ENCODE assay signal across 15 mouse cellular contexts in the genomic region with DNA sequence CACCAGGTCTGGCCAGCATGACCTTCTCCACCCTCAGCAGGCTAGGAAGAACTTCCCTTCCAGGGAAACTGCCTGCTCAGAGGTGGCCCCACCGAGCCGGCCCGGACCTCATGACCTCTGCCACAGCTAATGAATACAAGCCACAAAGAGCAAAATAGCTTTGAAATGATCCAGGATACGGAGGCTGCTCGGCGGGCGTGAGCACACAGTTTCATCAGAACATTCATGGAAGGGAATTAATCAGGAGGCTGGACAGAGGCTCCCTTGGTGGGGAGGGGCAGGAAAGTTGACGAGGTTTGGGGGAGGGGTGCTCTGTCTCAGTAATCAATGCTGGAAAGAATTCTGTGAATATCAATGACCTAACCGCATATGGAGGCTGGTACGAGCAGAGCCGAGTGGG. TPM values are rescaled to one million over a fixed set of nuclear protein-coding genes. Genes with fewer than 3 reads are reported as not detected.
DNase-seq lines count a peak whose midpoint lies in the region; ATAC-seq and TF ChIP-seq lines count a peak whose summit lies in the region.
"Had no signal": no experiment of that assay in that cellular context is flagged by ENCODE, and none has a peak within 500 bp of the region (broad histone marks: within the 10 kb centered on the region; RNA-seq: fewer than 3 reads in every experiment).

No protein-coding gene starts in this region.

- H3K4me1 ChIP-seq in forebrain, embryonic 10.5 days, result peaks cover 67% of the 10 kb centered on the region
- H3K4me1 ChIP-seq in forebrain, embryonic 16.5 days (replicated peaks; ENCODE audit: control insufficient read depth, insufficient read depth, low read length), result peaks cover 5% of the 10 kb centered on the region; the same call in 1 of the 2 replicates
- peaks cover 20% of the 10 kb centered on the region for H3K4me1 ChIP-seq in hindbrain, embryonic 15.5 days (replicated peaks)
- peaks cover 41% of the 10 kb centered on the region for H3K4me1 ChIP-seq in midbrain, embryonic 15.5 days
- H3K4me1 ChIP-seq in liver, postnatal 0 days (ENCODE audit: insufficient read depth), result no peaks in the 10 kb centered on the region
- H3K4me1 ChIP-seq: lung, embryonic 15.5 days; megakaryocyte, embryonic 14.5 days had no signal

- H3K36me3 ChIP-seq in forebrain, embryonic 10.5 days (replicated peaks), result no peaks in the 10 kb centered on the region
- no peaks in the 10 kb centered on the region for H3K36me3 ChIP-seq in forebrain, embryonic 16.5 days (ENCODE audit: control insufficient read depth, insufficient read depth)
- H3K36me3 ChIP-seq in hindbrain, embryonic 15.5 days, result no peaks in the 10 kb centered on the region
- H3K36me3 ChIP-seq in midbrain, embryonic 15.5 days (replicated peaks), result no peaks in the 10 kb centered on the region
- no peaks in the 10 kb centered on the region for H3K36me3 ChIP-seq in liver, postnatal 0 days (replicated peaks; ENCODE audit: insufficient read depth, low read length)
- H3K36me3 ChIP-seq: heart, embryonic 13.5 days; lung, embryonic 15.5 days had no signal

- H3K27ac ChIP-seq in forebrain, embryonic 10.5 days, result peak overlapping the region; percentile 27
- H3K27ac ChIP-seq in forebrain, embryonic 16.5 days (ENCODE audit: low read length), result no peak overlapping the region
- no peak overlapping the region for H3K27ac ChIP-seq in hindbrain, embryonic 15.5 days (replicated peaks)
- 0 out of 2 replicates have a peak overlapping the region, but pooled peaks have one; percentile 43 for H3K27ac ChIP-seq in midbrain, embryonic 15.5 days
- no peak overlapping the region for H3K27ac ChIP-seq in liver, postnatal 0 days (ENCODE audit: low read depth)
- H3K27ac ChIP-seq: heart, embryonic 13.5 days; lung, embryonic 15.5 days had no signal

- TF ChIP-seq CTCF in liver, postnatal 0 days (IDR thresholded peaks at IDR 0.05; ENCODE audit: low read depth), result no peak

- peak; percentile 46 for DNase-seq in forebrain, embryonic 10.5 days (ENCODE audit: extremely low spot score, low spot score)
- peak; percentile 77 for DNase-seq in embryo, embryonic 10 days (ENCODE audit: low spot score)
- DNase-seq in liver, postnatal 0 days, result no peak
- DNase-seq in adrenal gland, postnatal 25 days, result no peak
- DNase-seq: cerebellum, adult 11-12 months; kidney, adult 11 months; right cerebral cortex, adult 18-20 months had no signal

- no peaks in the 10 kb centered on the region; the same call in 1 of the 2 replicates for H3K27me3 ChIP-seq in forebrain, embryonic 10.5 days (ENCODE audit: poor library complexity, severe bottlenecking)
- H3K27me3 ChIP-seq in forebrain, embryonic 16.5 days (replicated peaks; ENCODE audit: control insufficient read depth, insufficient read depth, low read length), result peaks cover 6% of the 10 kb centered on the region; the same call in 1 of the 2 replicates
- H3K27me3 ChIP-seq in hindbrain, embryonic 15.5 days, result no peaks in the 10 kb centered on the region
- H3K27me3 ChIP-seq in midbrain, embryonic 15.5 days (replicated peaks), result no peaks in the 10 kb centered on the region
- no peaks in the 10 kb centered on the region for H3K27me3 ChIP-seq in liver, postnatal 0 days (ENCODE audit: insufficient read depth, low read length)
- H3K27me3 ChIP-seq: lung, embryonic 15.5 days had no signal

- no peak for TF ChIP-seq EP300 in liver, postnatal 0 days (IDR thresholded peaks at IDR 0.05; ENCODE audit: low read depth)

- WGBS in forebrain, embryonic 10.5 days, result 8% methylated on average over 11 of the region's 11 CpGs
- 5% methylated on average over 11 of the region's 11 CpGs for WGBS in forebrain, embryonic 16.5 days
- 6% methylated on average over 11 of the region's 11 CpGs for WGBS in hindbrain, embryonic 15.5 days
- 3% methylated on average over 11 of the region's 11 CpGs for WGBS in midbrain, embryonic 15.5 days
- WGBS in liver, postnatal 0 days (ENCODE audit: insufficient replicate concordance), result 53% methylated on average over 11 of the region's 11 CpGs

- ATAC-seq in forebrain, embryonic 16.5 days, result no peak
- peak; percentile 44; the same call in 1 of the 2 replicates for ATAC-seq in hindbrain, embryonic 15.5 days (ENCODE audit: low FRiP score, low read depth)
- no peak for ATAC-seq in midbrain, embryonic 15.5 days (replicated peaks)
- ATAC-seq in CD4-positive, CD25-positive, alpha-beta regulatory T cell, adult 4 months, result no peak
- ATAC-seq in liver, postnatal 0 days, result no peak

- H3K9ac ChIP-seq in forebrain, embryonic 16.5 days (replicated peaks; ENCODE audit: low read depth, low read length), result no peak overlapping the region
- H3K9ac ChIP-seq in hindbrain, embryonic 15.5 days, result no peak overlapping the region
- no peak overlapping the region for H3K9ac ChIP-seq in midbrain, embryonic 15.5 days
- no peak overlapping the region for H3K9ac ChIP-seq in liver, postnatal 0 days (replicated peaks)
- H3K9ac ChIP-seq: heart, embryonic 13.5 days; lung, embryonic 15.5 days had no signal

- H3K4me2 ChIP-seq in forebrain, embryonic 16.5 days (ENCODE audit: low read length), result no peak overlapping the region
- H3K4me2 ChIP-seq in hindbrain, embryonic 15.5 days, result no peak overlapping the region
- no peak overlapping the region for H3K4me2 ChIP-seq in midbrain, embryonic 15.5 days
- H3K4me2 ChIP-seq in liver, postnatal 0 days (ENCODE audit: low read depth, low read length), result no peak overlapping the region
- H3K4me2 ChIP-seq: heart, embryonic 13.5 days; liver, embryonic 11.5 days; lung, embryonic 15.5 days had no signal

- H3K9me3 ChIP-seq in forebrain, embryonic 10.5 days, result no peaks in the 10 kb centered on the region
- no peaks in the 10 kb centered on the region for H3K9me3 ChIP-seq in forebrain, embryonic 16.5 days (ENCODE audit: control insufficient read depth, low read length)
- H3K9me3 ChIP-seq in hindbrain, embryonic 15.5 days, result no peaks in the 10 kb centered on the region
- no peaks in the 10 kb centered on the region for H3K9me3 ChIP-seq in midbrain, embryonic 15.5 days
- no peaks in the 10 kb centered on the region for H3K9me3 ChIP-seq in liver, postnatal 0 days (ENCODE audit: low read length)
- H3K9me3 ChIP-seq: heart, embryonic 13.5 days; lung, embryonic 15.5 days; megakaryocyte, embryonic 14.5 days had no signal

- H3K4me3 ChIP-seq in forebrain, embryonic 10.5 days, result peak overlapping the region; percentile 15; the same call in 1 of the 2 replicates
- H3K4me3 ChIP-seq in forebrain, embryonic 16.5 days (replicated peaks; ENCODE audit: low read length), result no peak overlapping the region
- H3K4me3 ChIP-seq in hindbrain, embryonic 15.5 days, result no peak overlapping the region
- no peak overlapping the region for H3K4me3 ChIP-seq in midbrain, embryonic 15.5 days
- H3K4me3 ChIP-seq in liver, postnatal 0 days (ENCODE audit: low read depth, low read length), result no peak overlapping the region
- H3K4me3 ChIP-seq: heart, embryonic 13.5 days; lung, embryonic 15.5 days; megakaryocyte, embryonic 14.5 days had no signal

RNA-seq across cellular contexts. Expression of a gene that starts 45.3 kb away (rescaled TPM):
- 15.9 and 17.2 TPM in 2 replicates for polyA plus RNA-seq in forebrain, embryonic 10.5 days (2016; fragmentation: Nextera tagmentation; extraction: Ambion mirVana)
- polyA plus RNA-seq in forebrain, embryonic 16.5 days (2015; fragmentation: Nextera tagmentation; extraction: Ambion mirVana), result 22.0 and 22.5 TPM in 2 replicates
- polyA plus RNA-seq in hindbrain, embryonic 15.5 days (2015; fragmentation: Nextera tagmentation; extraction: Ambion mirVana), result 21.8 and 23.4 TPM in 2 replicates
- polyA plus RNA-seq in midbrain, embryonic 15.5 days (2015; fragmentation: Nextera tagmentation; extraction: Ambion mirVana), result 24.2 and 25.6 TPM in 2 replicates
- 10 to 100 TPM; 28.7 to 35.9 TPM for polyA plus RNA-seq in CD4-positive, CD25-positive, alpha-beta regulatory T cell, adult 4 months (2017; shearing (Covaris generic))
- 4.8 and 5.1 TPM in 2 replicates for polyA plus RNA-seq in liver, postnatal 0 days (2015; fragmentation: Nextera tagmentation; extraction: Ambion mirVana)
- total RNA-seq in adrenal gland, postnatal 25 days (2021), result 47.5 and 49.5 TPM in 2 replicates

Comparison
In these comparisons a context has a peak if more than half of its experiments do, and no peak if none do; other contexts are left out.
1. H3K27ac ChIP-seq: peak in forebrain, embryonic 10.5 days (single experiment) and midbrain, embryonic 15.5 days (single experiment); none in forebrain, embryonic 16.5 days (single experiment), hindbrain, embryonic 15.5 days (single experiment) and liver, postnatal 0 days (single experiment).
2. DNase-seq: peak in forebrain, embryonic 10.5 days (single experiment) and embryo, embryonic 10 days (single experiment); none in liver, postnatal 0 days (single experiment) and adrenal gland, postnatal 25 days (single experiment).